Mouse (Mus musculus): ENCODE measurements around the gene Fam47e. TPM values are rescaled to one million over a fixed set of nuclear protein-coding genes. Genes with fewer than 3 reads are reported as not detected.
A peak's percentile ranks its signal among the peaks of the same experiment; 100 is the strongest.
"Not testable (repeated sequence)": the region's sequence is repeated elsewhere in the genome, so short reads cannot be mapped to it uniquely, and the experiment has no call there.

Fam47e gene
- 0.86 TPM in 1 of 2 replicates, not detected in the other for polyA plus RNA-seq (2016; fragmentation: Nextera tagmentation; extraction: Ambion mirVana)

GRCm38 (mm10) chr5:92554891-92555511 lies at the start of gene Fam47e:
Gene Fam47e (plus strand): TSS chr5:92555069.
- 75% methylated on average over 16 of the region's 16 CpGs for WGBS
- H3K4me1 ChIP-seq (replicated peaks) = no peaks in the 10 kb centered on the region

GRCm38 (mm10) chr5:92505402-92505865 lies 49.4 kb upstream of the Fam47e start:
- no peaks in the 10 kb centered on the region for H3K27me3 ChIP-seq (ENCODE audit: insufficient read depth, poor library complexity, severe bottlenecking)
- under 1% methylated on average over 48 of the region's 48 CpGs for WGBS
- H3K4me1 ChIP-seq (replicated peaks) = peaks cover 27% of the 10 kb centered on the region

More at GRCm38 (mm10) chr5:92554891-92555511, at the start of gene Fam47e:
- no peaks in the 10 kb centered on the region for H3K9me3 ChIP-seq
- no peaks in the 10 kb centered on the region for H3K27me3 ChIP-seq (ENCODE audit: insufficient read depth, poor library complexity, severe bottlenecking)
- no peak within 1 kb of the TSS for H3K27ac ChIP-seq
- no peak for DNase-seq (ENCODE audit: low spot score)
- no peak within 1 kb of the TSS for H3K4me3 ChIP-seq
- no peaks in the 10 kb centered on the region for H3K36me3 ChIP-seq

GRCm38 (mm10) chr5:92506301-92506729 lies 48.6 kb upstream of the Fam47e start:
- H3K4me3 ChIP-seq = peak overlapping the region; percentile 64
- H3K36me3 ChIP-seq = peaks cover 3% of the 10 kb centered on the region
- H3K9me3 ChIP-seq = no peaks in the 10 kb centered on the region
- peak; percentile 49 for DNase-seq (ENCODE audit: low spot score)
- H3K4me1 ChIP-seq (replicated peaks) = peaks cover 27% of the 10 kb centered on the region
- WGBS = 38% methylated on average over 4 of the region's 4 CpGs
- H3K27ac ChIP-seq = peak overlapping the region; percentile 93
- H3K27me3 ChIP-seq (ENCODE audit: insufficient read depth, poor library complexity, severe bottlenecking) = no peaks in the 10 kb centered on the region

More at GRCm38 (mm10) chr5:92505402-92505865, 49.4 kb upstream of the Fam47e start:
- Histone ChIP-seq H3K27ac (peak overlapping the region; percentile 93), H3K4me3 (peak overlapping the region; percentile 64), H3K36me3 (peaks cover 3% of the 10 kb centered on the region), H3K9me3 (no peaks in the 10 kb centered on the region)
- peak; percentile 93 for DNase-seq (ENCODE audit: low spot score)

GRCm38 (mm10) chr5:92506733-92507132 lies 48.1 kb upstream of the Fam47e start, which contains the start of gene Scarb2:
Gene Scarb2 (minus strand): TSS chr5:92506833.
- H3K9me3 ChIP-seq = no peaks in the 10 kb centered on the region
- H3K36me3 ChIP-seq = peaks cover 3% of the 10 kb centered on the region
- peak within 1 kb of the TSS; percentile 93 for H3K27ac ChIP-seq
- DNase-seq (ENCODE audit: low spot score) = no peak
- peak within 1 kb of the TSS; percentile 64 for H3K4me3 ChIP-seq
- no peaks in the 10 kb centered on the region for H3K27me3 ChIP-seq (ENCODE audit: insufficient read depth, poor library complexity, severe bottlenecking)
- H3K4me1 ChIP-seq (replicated peaks) = peaks cover 27% of the 10 kb centered on the region

- Histone ChIP-seq H3K27me3 (ENCODE audit: insufficient read depth, poor library complexity, severe bottlenecking) (no peaks in the 10 kb centered on the region), H3K9me3 (0 out of 2 replicates have a peak, but pooled peaks cover 2% of the 10 kb centered on the region), H3K4me1 (replicated peaks) (peaks cover 19% of the 10 kb centered on the region), H3K36me3 (no peaks in the 10 kb centered on the region), H3K4me3 (no peak overlapping the region), H3K27ac (no peak overlapping the region)
- DNase-seq (ENCODE audit: low spot score) = no peak
- WGBS = 92% methylated on average over 5 of the region's 5 CpGs
Measured at GRCm38 (mm10) chr5:92508853-92509252, 46.0 kb upstream of the Fam47e start.

- peaks cover 3% of the 10 kb centered on the region for H3K4me1 ChIP-seq (replicated peaks)
- H3K9me3 ChIP-seq = 0 out of 2 replicates have a peak, but pooled peaks cover 2% of the 10 kb centered on the region
- no peak overlapping the region for H3K4me3 ChIP-seq
Measured at GRCm38 (mm10) chr5:92511256-92511655, 43.6 kb upstream of the Fam47e start.

GRCm38 (mm10) chr5:92512066-92512465 lies 42.8 kb upstream of the Fam47e start:
- H3K9me3 ChIP-seq = 0 out of 2 replicates have a peak, but pooled peaks cover 2% of the 10 kb centered on the region
- DNase-seq (ENCODE audit: low spot score) = no peak
- no peaks in the 10 kb centered on the region for H3K27me3 ChIP-seq (ENCODE audit: insufficient read depth, poor library complexity, severe bottlenecking)
- no peak overlapping the region for H3K27ac ChIP-seq
- H3K36me3 ChIP-seq = no peaks in the 10 kb centered on the region
- H3K4me3 ChIP-seq = no peak overlapping the region
- no peaks in the 10 kb centered on the region for H3K4me1 ChIP-seq (replicated peaks)
- 92% methylated on average over 5 of the region's 5 CpGs for WGBS

More at GRCm38 (mm10) chr5:92511256-92511655, 43.6 kb upstream of the Fam47e start:
- no peak for DNase-seq (ENCODE audit: low spot score)
- H3K36me3 ChIP-seq = no peaks in the 10 kb centered on the region
- no peaks in the 10 kb centered on the region for H3K27me3 ChIP-seq (ENCODE audit: insufficient read depth, poor library complexity, severe bottlenecking)
- no peak overlapping the region for H3K27ac ChIP-seq

- WGBS = 85% methylated on average over 2 of the region's 2 CpGs
- DNase-seq (ENCODE audit: low spot score); H3K27me3 ChIP-seq (ENCODE audit: insufficient read depth, poor library complexity, severe bottlenecking); H3K9me3 ChIP-seq; H3K4me1 ChIP-seq (replicated peaks); H3K36me3 ChIP-seq; H3K27ac ChIP-seq; H3K4me3 ChIP-seq: not testable (repeated sequence)
Measured at GRCm38 (mm10) chr5:92521131-92521530, 33.7 kb upstream of the Fam47e start.

- H3K27ac ChIP-seq = no peak overlapping the region
- no peak for DNase-seq (ENCODE audit: low spot score)
- WGBS = 84% methylated on average over 6 of the region's 6 CpGs
- H3K4me1 ChIP-seq (replicated peaks) = no peaks in the 10 kb centered on the region
- H3K4me3 ChIP-seq = no peak overlapping the region
- H3K36me3 ChIP-seq = no peaks in the 10 kb centered on the region
- no peaks in the 10 kb centered on the region for H3K9me3 ChIP-seq
- no peaks in the 10 kb centered on the region for H3K27me3 ChIP-seq (ENCODE audit: insufficient read depth, poor library complexity, severe bottlenecking)
Measured at GRCm38 (mm10) chr5:92524821-92525258, 30.0 kb upstream of the Fam47e start.

- no peak for DNase-seq (ENCODE audit: low spot score)
- 83% methylated on average over 4 of the region's 4 CpGs for WGBS
Measured at GRCm38 (mm10) chr5:92539698-92540097, 15.2 kb upstream of the Fam47e start.

GRCm38 (mm10) chr5:92552611-92553010 lies 2.3 kb upstream of the Fam47e start:
- Histone ChIP-seq H3K9me3 (no peaks in the 10 kb centered on the region), H3K4me3 (no peak overlapping the region), H3K36me3 (no peaks in the 10 kb centered on the region), H3K27ac (no peak overlapping the region), H3K4me1 (replicated peaks) (no peaks in the 10 kb centered on the region), H3K27me3 (ENCODE audit: insufficient read depth, poor library complexity, severe bottlenecking) (no peaks in the 10 kb centered on the region)
- 90% methylated on average over 2 of the region's 2 CpGs for WGBS
- DNase-seq (ENCODE audit: low spot score) = no peak

More at GRCm38 (mm10) chr5:92539698-92540097, 15.2 kb upstream of the Fam47e start:
- H3K27ac ChIP-seq = no peak overlapping the region
- no peaks in the 10 kb centered on the region for H3K9me3 ChIP-seq
- H3K4me1 ChIP-seq (replicated peaks) = no peaks in the 10 kb centered on the region
- no peaks in the 10 kb centered on the region for H3K27me3 ChIP-seq (ENCODE audit: insufficient read depth, poor library complexity, severe bottlenecking)
- no peak overlapping the region for H3K4me3 ChIP-seq
- no peaks in the 10 kb centered on the region for H3K36me3 ChIP-seq

GRCm38 (mm10) chr5:92553939-92554338 lies 930 bp upstream of the Fam47e start:
- Histone ChIP-seq H3K27ac (no peak overlapping the region), H3K36me3 (no peaks in the 10 kb centered on the region), H3K27me3 (ENCODE audit: insufficient read depth, poor library complexity, severe bottlenecking) (no peaks in the 10 kb centered on the region), H3K4me3 (no peak overlapping the region), H3K4me1 (replicated peaks) (no peaks in the 10 kb centered on the region), H3K9me3 (no peaks in the 10 kb centered on the region)
- no peak for DNase-seq (ENCODE audit: low spot score)
- 72% methylated on average over 3 of the region's 3 CpGs for WGBS

GRCm38 (mm10) chr5:92554443-92554842 lies 426 bp upstream of the Fam47e start:
- no peaks in the 10 kb centered on the region for H3K27me3 ChIP-seq (ENCODE audit: insufficient read depth, poor library complexity, severe bottlenecking)
- no peak overlapping the region for H3K27ac ChIP-seq
- no peak overlapping the region for H3K4me3 ChIP-seq
- H3K36me3 ChIP-seq = no peaks in the 10 kb centered on the region
- DNase-seq (ENCODE audit: low spot score) = no peak
- no peaks in the 10 kb centered on the region for H3K4me1 ChIP-seq (replicated peaks)
- 79% methylated on average over 4 of the region's 4 CpGs for WGBS
- no peaks in the 10 kb centered on the region for H3K9me3 ChIP-seq
